Mouse (Mus musculus): ENCODE measurements around the gene Trmt2b.
"Not testable (repeated sequence)": the region's sequence is repeated elsewhere in the genome, so short reads cannot be mapped to it uniquely, and the experiment has no call there.

The Trmt2b gene

GRCm38 (mm10) chrX:134276275-134277160 lies at the start of gene Trmt2b:
Gene Trmt2b (minus strand): TSS chrX:134276984.
- DNase-seq (ENCODE audit: low read depth, low spot score): peak; percentile 80

- peak; percentile 68 for DNase-seq (ENCODE audit: low read depth, low spot score)
Observed at GRCm38 (mm10) chrX:134319153-134319932, 42.6 kb upstream of the Trmt2b start.

GRCm38 (mm10) chrX:134311193-134311592 lies 34.4 kb upstream of the Trmt2b start:
- DNase-seq (ENCODE audit: low read depth, low spot score): not testable (repeated sequence)

GRCm38 (mm10) chrX:134308275-134308634 lies 31.5 kb upstream of the Trmt2b start:
- DNase-seq (ENCODE audit: low read depth, low spot score): no peak

- peak; percentile 94 for DNase-seq (ENCODE audit: low read depth, low spot score)
Observed at GRCm38 (mm10) chrX:134307534-134308274, 30.9 kb upstream of the Trmt2b start, which contains the start of gene Cenpi. Gene Cenpi (plus strand): TSS chrX:134308084.

GRCm38 (mm10) chrX:134303287-134303686 lies 26.5 kb upstream of the Trmt2b start:
- DNase-seq (ENCODE audit: low read depth, low spot score): no peak

GRCm38 (mm10) chrX:134300219-134300618 lies 23.4 kb upstream of the Trmt2b start:
- DNase-seq (ENCODE audit: low read depth, low spot score): no peak

- DNase-seq (ENCODE audit: low read depth, low spot score): no peak
Observed at GRCm38 (mm10) chrX:134297195-134297594, 20.4 kb upstream of the Trmt2b start.

GRCm38 (mm10) chrX:134296737-134297136 lies 20.0 kb upstream of the Trmt2b start:
- no peak for DNase-seq (ENCODE audit: low read depth, low spot score)

- DNase-seq (ENCODE audit: low read depth, low spot score): no peak
Observed at GRCm38 (mm10) chrX:134296301-134296700, 19.5 kb upstream of the Trmt2b start.

GRCm38 (mm10) chrX:134287305-134287704 lies 10.5 kb upstream of the Trmt2b start:
- DNase-seq (ENCODE audit: low read depth, low spot score): no peak

GRCm38 (mm10) chrX:134285791-134286190 lies 9.0 kb upstream of the Trmt2b start:
- DNase-seq (ENCODE audit: low read depth, low spot score): no peak

- DNase-seq (ENCODE audit: low read depth, low spot score): no peak
Observed at GRCm38 (mm10) chrX:134285102-134285501, 8.3 kb upstream of the Trmt2b start.

- no peak for DNase-seq (ENCODE audit: low read depth, low spot score)
Observed at GRCm38 (mm10) chrX:134280531-134280930, 3.7 kb upstream of the Trmt2b start.

GRCm38 (mm10) chrX:134275715-134276114 lies 1.1 kb downstream of the Trmt2b start:
- DNase-seq (ENCODE audit: low read depth, low spot score): no peak

GRCm38 (mm10) chrX:134262129-134262528 lies 14.7 kb downstream of the Trmt2b start:
- no peak for DNase-seq (ENCODE audit: low read depth, low spot score)

GRCm38 (mm10) chrX:134261191-134261590 lies 15.6 kb downstream of the Trmt2b start:
- DNase-seq (ENCODE audit: low read depth, low spot score): no peak

GRCm38 (mm10) chrX:134248202-134248601 lies 28.6 kb downstream of the Trmt2b start:
- DNase-seq (ENCODE audit: low read depth, low spot score): no peak

- DNase-seq (ENCODE audit: low read depth, low spot score): no peak
Observed at GRCm38 (mm10) chrX:134245946-134246345, 30.8 kb downstream of the Trmt2b start.

GRCm38 (mm10) chrX:134238266-134238665 lies 38.5 kb downstream of the Trmt2b start:
- no peak for DNase-seq (ENCODE audit: low read depth, low spot score)

GRCm38 (mm10) chrX:134233048-134233447 lies 43.7 kb downstream of the Trmt2b start:
- DNase-seq (ENCODE audit: low read depth, low spot score): no peak

GRCm38 (mm10) chrX:134221856-134222255 lies 54.9 kb downstream of the Trmt2b start, which contains the start of gene Nox1:
Gene Nox1 (minus strand): TSS chrX:134221956.
- DNase-seq (ENCODE audit: low read depth, low spot score): no peak
